Mouse (Mus musculus) forebrain, embryonic 11.5 days (tissue): ENCODE data around the gene Slc50a1. TPM values are rescaled to one million over a fixed set of nuclear protein-coding genes. Genes with fewer than 3 reads are reported as not detected.

Experiments
- ATAC-seq: fragments of 200-750 bp; cut with Nextera tagmentation; replicated peaks from 2 replicates; pipeline ENCODE4 v1.8.0; 2017; ENCODE audit warnings: moderate TSS enrichment; ENCODE audit not compliant: low FRiP score
- DNase-seq: peaks from one replicate; pipeline ENCODE4 v3.0.0-alpha.2; 2017; ENCODE audit warnings: low spot score
- H3K27ac ChIP-seq: fragments of 300-500 bp; sonication (generic); 2 replicates; pipeline ENCODE4 v1.5.1; 2014; ENCODE audit warnings: low read depth, low read length
- H3K27me3 ChIP-seq: fragments of 300-500 bp; sonication (generic); 2 replicates; pipeline ENCODE4 v1.6.1; 2014; ENCODE audit warnings: mild to moderate bottlenecking, low read length, mixed read lengths; ENCODE audit not compliant: control insufficient read depth, insufficient read depth
- H3K36me3 ChIP-seq: fragments of 300-500 bp; sonication (generic); 2 replicates; pipeline ENCODE4 v1.6.1; 2014; ENCODE audit warnings: mild to moderate bottlenecking, low read length, moderate library complexity, mixed read lengths; ENCODE audit not compliant: control insufficient read depth, insufficient read depth
- H3K4me1 ChIP-seq: fragments of 300-500 bp; sonication (generic); replicated peaks from 2 replicates; pipeline ENCODE4 v1.6.1; 2014; ENCODE audit warnings: low read length, mixed read lengths; ENCODE audit not compliant: control insufficient read depth, insufficient read depth
- H3K4me2 ChIP-seq: fragments of 300-500 bp; sonication (generic); 2 replicates; pipeline ENCODE4 v1.6.1; 2014; ENCODE audit warnings: low read depth, mild to moderate bottlenecking, low read length, moderate library complexity, mixed read lengths; ENCODE audit not compliant: severe bottlenecking
- H3K4me3 ChIP-seq: fragments of 300-500 bp; sonication (generic); 2 replicates; pipeline ENCODE4 v1.5.1; 2014; ENCODE audit warnings: low read depth, low read length
- H3K9ac ChIP-seq: fragments of 300-500 bp; sonication (generic); 2 replicates; pipeline ENCODE4 v1.6.1; 2014; ENCODE audit warnings: low read length
- H3K9me3 ChIP-seq: fragments of 300-500 bp; sonication (generic); 2 replicates; pipeline ENCODE4 v1.6.1; 2016; ENCODE audit warnings: low read length, mixed read lengths; ENCODE audit not compliant: control insufficient read depth
- WGBS: fragments of 180-500 bp; shearing (Covaris S2); extraction: QIAGEN DNeasy Blood & Tissue Kit; methylation state at CpG from one replicate; pipeline ENCODE4 v1.1.7; 2014; 5-methylcytosine and 5-hydroxymethylcytosine counted together
- polyA plus RNA-seq: library from polyadenylated mRNA; unstranded; fragments of >200 nt; fragmentation: Nextera tagmentation; extraction: Ambion mirVana; gene quantifications from 2 replicates; pipeline ENCODE4 v1.2.1, GENCODE M21; 2014

Gene Slc50a1
- polyA plus RNA-seq, 1 experiment from 2014 or later = 28.4 TPM

- Histone ChIP-seq H3K4me2 (no peak overlapping the region), H3K9me3 (no peaks in the 10 kb centered on the region), H3K27me3 (no peaks in the 10 kb centered on the region), H3K27ac (no peak overlapping the region), H3K36me3 (no peaks in the 10 kb centered on the region), H3K4me3 (no peak overlapping the region), H3K4me1 (peaks cover 7% of the 10 kb centered on the region; the same call in 1 of the 2 replicates), H3K9ac (no peak overlapping the region)
- ATAC-seq (no peak), DNase-seq (no peak)
- 46% methylated on average over 8 of the region's 8 CpGs for WGBS
Observed at GRCm38 (mm10) chr3:89268916-89269315, 1.5 kb downstream of the Slc50a1 start.

GRCm38 (mm10) chr3:89266439-89266893 is 3.9 kb downstream of the Slc50a1 start:
- H3K27me3 ChIP-seq = no peaks in the 10 kb centered on the region
- H3K36me3 ChIP-seq = no peaks in the 10 kb centered on the region
- ATAC-seq (peak; percentile 87), DNase-seq (peak; percentile 85)
- peak overlapping the region; percentile 87 for H3K9ac ChIP-seq
- H3K4me1 ChIP-seq = peaks cover 7% of the 10 kb centered on the region; the same call in 1 of the 2 replicates
- peak overlapping the region; percentile 72 for H3K4me3 ChIP-seq
- peak overlapping the region; percentile 92 for H3K4me2 ChIP-seq
- no peaks in the 10 kb centered on the region for H3K9me3 ChIP-seq
- under 1% methylated on average over 20 of the region's 20 CpGs for WGBS
- no peak overlapping the region for H3K27ac ChIP-seq

GRCm38 (mm10) chr3:89262417-89262816 is 8.0 kb downstream of the Slc50a1 start:
- no peak overlapping the region for H3K4me3 ChIP-seq
- peaks cover 5% of the 10 kb centered on the region; the same call in 1 of the 2 replicates for H3K4me1 ChIP-seq
- H3K27me3 ChIP-seq = no peaks in the 10 kb centered on the region
- H3K36me3 ChIP-seq = no peaks in the 10 kb centered on the region
- WGBS = 75% methylated on average over 10 of the region's 10 CpGs
- no peak for ATAC-seq
- no peak overlapping the region for H3K27ac ChIP-seq
- no peaks in the 10 kb centered on the region for H3K9me3 ChIP-seq
- no peak overlapping the region for H3K4me2 ChIP-seq
- no peak overlapping the region for H3K9ac ChIP-seq
- no peak for DNase-seq

- DNase-seq = no peak
- Histone ChIP-seq H3K9ac (no peak overlapping the region), H3K27me3 (no peaks in the 10 kb centered on the region), H3K36me3 (no peaks in the 10 kb centered on the region), H3K4me3 (no peak overlapping the region), H3K4me1 (no peaks in the 10 kb centered on the region), H3K9me3 (no peaks in the 10 kb centered on the region), H3K4me2 (no peak overlapping the region), H3K27ac (no peak overlapping the region)
- ATAC-seq = no peak
- WGBS = 78% methylated on average over 3 of the region's 3 CpGs
Observed at GRCm38 (mm10) chr3:89260211-89260610, 10.2 kb downstream of the Slc50a1 start.

- 65% methylated on average over 7 of the region's 7 CpGs for WGBS
Observed at GRCm38 (mm10) chr3:89259076-89259475, 11.3 kb downstream of the Slc50a1 start, which contains the start of gene Dpm3. Gene Dpm3, plus strand, starts transcription at chr3:89259358.

GRCm38 (mm10) chr3:89256177-89256576 is 14.2 kb downstream of the Slc50a1 start:
- 80% methylated on average over 5 of the region's 5 CpGs for WGBS
- Histone ChIP-seq H3K4me3 (no peak overlapping the region), H3K9ac (no peak overlapping the region), H3K27ac (no peak overlapping the region), H3K27me3 (no peaks in the 10 kb centered on the region; the same call in 1 of the 2 replicates), H3K4me1 (peaks cover 2% of the 10 kb centered on the region; the same call in 1 of the 2 replicates), H3K36me3 (no peaks in the 10 kb centered on the region), H3K9me3 (no peaks in the 10 kb centered on the region), H3K4me2 (no peak overlapping the region)
- ATAC-seq = no peak
- DNase-seq = no peak

More at GRCm38 (mm10) chr3:89259076-89259475, 11.3 kb downstream of the Slc50a1 start, which contains the start of gene Dpm3:
- ATAC-seq = no peak
- Histone ChIP-seq H3K4me2 (no peak within 1 kb of the TSS), H3K9me3 (no peaks in the 10 kb centered on the region), H3K27ac (no peak within 1 kb of the TSS), H3K4me3 (no peak within 1 kb of the TSS), H3K27me3 (no peaks in the 10 kb centered on the region), H3K4me1 (no peaks in the 10 kb centered on the region), H3K9ac (no peak within 1 kb of the TSS), H3K36me3 (no peaks in the 10 kb centered on the region)
- no peak for DNase-seq

GRCm38 (mm10) chr3:89254994-89255393 is 15.4 kb downstream of the Slc50a1 start:
- Histone ChIP-seq H3K9me3 (no peaks in the 10 kb centered on the region), H3K9ac (no peak overlapping the region), H3K4me1 (peaks cover 3% of the 10 kb centered on the region; the same call in 1 of the 2 replicates), H3K36me3 (no peaks in the 10 kb centered on the region), H3K4me2 (no peak overlapping the region), H3K4me3 (no peak overlapping the region), H3K27me3 (no peaks in the 10 kb centered on the region; the same call in 1 of the 2 replicates), H3K27ac (no peak overlapping the region)
- WGBS = 90% methylated on average over 5 of the region's 5 CpGs
- ATAC-seq (no peak), DNase-seq (no peak)

- 11% methylated on average over 17 of the region's 17 CpGs for WGBS
- Histone ChIP-seq H3K9me3 (no peaks in the 10 kb centered on the region), H3K4me1 (peaks cover 7% of the 10 kb centered on the region), H3K27me3 (no peaks in the 10 kb centered on the region; the same call in 1 of the 2 replicates), H3K4me2 (no peak overlapping the region), H3K27ac (no peak overlapping the region), H3K4me3 (no peak overlapping the region), H3K36me3 (no peaks in the 10 kb centered on the region; the same call in 1 of the 2 replicates), H3K9ac (0 out of 2 replicates have a peak overlapping the region, but pooled peaks have one; percentile 9)
- ATAC-seq (no peak), DNase-seq (no peak)
Observed at GRCm38 (mm10) chr3:89251365-89251895, 18.9 kb downstream of the Slc50a1 start.
